Mouse (Mus musculus) liver, embryonic 16.5 days (tissue): ENCODE measurements around the gene Naa25. TPM values are rescaled to one million over a fixed set of nuclear protein-coding genes. Genes with fewer than 3 reads are reported as not detected.

ENCODE experiments used
- ATAC-seq: fragments of 200-750 bp; cut with Nextera tagmentation; 2 replicates; pipeline ENCODE4 v1.8.0; 2017; ENCODE audit warnings: low read depth, mild to moderate bottlenecking, moderate number of reproducible peaks, moderate library complexity
- H3K27ac ChIP-seq: fragments of 300-500 bp; sonication (generic); 2 replicates; pipeline ENCODE4 v1.5.1; 2014; ENCODE audit warnings: mild to moderate bottlenecking, low read length
- H3K27me3 ChIP-seq: fragments of 300-500 bp; sonication (generic); 2 replicates; pipeline ENCODE4 v1.6.1; 2014; ENCODE audit warnings: low read depth, low read length, mixed read lengths; ENCODE audit not compliant: control insufficient read depth, insufficient read depth
- H3K36me3 ChIP-seq: fragments of 300-500 bp; sonication (generic); 2 replicates; pipeline ENCODE4 v1.6.1; 2014; ENCODE audit warnings: mild to moderate bottlenecking; ENCODE audit not compliant: control insufficient read depth, insufficient read depth
- H3K4me1 ChIP-seq: fragments of 300-500 bp; sonication (generic); 2 replicates; pipeline ENCODE4 v1.6.1; 2014; ENCODE audit warnings: low read depth, low read length, mixed read lengths; ENCODE audit not compliant: control insufficient read depth
- H3K4me2 ChIP-seq: fragments of 300-500 bp; sonication (generic); 2 replicates; pipeline ENCODE4 v1.6.1; 2014; ENCODE audit warnings: low read depth, low read length, mixed read lengths
- H3K4me3 ChIP-seq: fragments of 300-500 bp; sonication (generic); 2 replicates; pipeline ENCODE4 v1.5.1; 2014; ENCODE audit warnings: low read depth, mild to moderate bottlenecking, low read length
- H3K9ac ChIP-seq: fragments of 300-500 bp; sonication (generic); 2 replicates; pipeline ENCODE4 v1.6.1; 2014; ENCODE audit warnings: low read depth, low read length
- H3K9me3 ChIP-seq: fragments of 300-500 bp; sonication (generic); replicated peaks from 2 replicates; pipeline ENCODE4 v1.6.1; 2016; ENCODE audit warnings: low read length; ENCODE audit not compliant: control insufficient read depth
- WGBS: fragments of 180-500 bp; shearing (Covaris S2); extraction: QIAGEN DNeasy Blood & Tissue Kit; methylation state at CpG from one replicate; pipeline ENCODE4 v1.1.7; 2014; ENCODE audit not compliant: insufficient replicate concordance; 5-methylcytosine and 5-hydroxymethylcytosine counted together
- polyA plus RNA-seq: library from polyadenylated mRNA; unstranded; fragments of >200 nt; fragmentation: Nextera tagmentation; extraction: Ambion mirVana; gene quantifications from 2 replicates; pipeline ENCODE4 v1.2.1, GENCODE M21; 2015

Naa25 gene
- polyA plus RNA-seq, 1 experiment from 2014 or later: 16.8 TPM

GRCm38 (mm10) chr5:121453743-121454502, 56.2 kb downstream of the Naa25 start:
- H3K4me1 ChIP-seq: peaks cover 34% of the 10 kb centered on the region
- WGBS: 84% methylated on average over 13 of the region's 13 CpGs
- H3K4me3 ChIP-seq: no peak overlapping the region
- 0 out of 2 replicates have a peak overlapping the region, but pooled peaks have one; percentile 17 for H3K9ac ChIP-seq
- no peak overlapping the region for H3K4me2 ChIP-seq
- H3K27me3 ChIP-seq: no peaks in the 10 kb centered on the region
- H3K27ac ChIP-seq: no peak overlapping the region
- no peaks in the 10 kb centered on the region for H3K9me3 ChIP-seq
- no peak for ATAC-seq
- no peaks in the 10 kb centered on the region for H3K36me3 ChIP-seq

- no peak overlapping the region for H3K4me2 ChIP-seq
- H3K27ac ChIP-seq: no peak overlapping the region
- WGBS: 86% methylated on average over 3 of the region's 3 CpGs
- H3K36me3 ChIP-seq: no peaks in the 10 kb centered on the region
- ATAC-seq: no peak
- H3K4me1 ChIP-seq: peaks cover 34% of the 10 kb centered on the region
- H3K4me3 ChIP-seq: no peak overlapping the region
- H3K27me3 ChIP-seq: no peaks in the 10 kb centered on the region
- no peak overlapping the region for H3K9ac ChIP-seq
- no peaks in the 10 kb centered on the region for H3K9me3 ChIP-seq
Observed at GRCm38 (mm10) chr5:121454503-121454782, 56.7 kb downstream of the Naa25 start.

- no peak for ATAC-seq
- Histone ChIP-seq H3K4me3 (no peak overlapping the region), H3K27me3 (no peaks in the 10 kb centered on the region), H3K9ac (no peak overlapping the region), H3K27ac (no peak overlapping the region; the same call in 1 of the 2 replicates), H3K4me1 (peaks cover 29% of the 10 kb centered on the region), H3K4me2 (no peak overlapping the region), H3K36me3 (no peaks in the 10 kb centered on the region), H3K9me3 (no peaks in the 10 kb centered on the region)
- 51% methylated on average over 9 of the region's 9 CpGs for WGBS
Observed at GRCm38 (mm10) chr5:121455510-121456265, 58.0 kb downstream of the Naa25 start.

GRCm38 (mm10) chr5:121461339-121462170, 63.8 kb downstream of the Naa25 start:
- no peaks in the 10 kb centered on the region for H3K9me3 ChIP-seq
- ATAC-seq: peak; percentile 72
- peaks cover 15% of the 10 kb centered on the region for H3K4me1 ChIP-seq
- peak overlapping the region; percentile 4; the same call in 1 of the 2 replicates for H3K4me2 ChIP-seq
- no peak overlapping the region for H3K9ac ChIP-seq
- 34% methylated on average over 4 of the region's 4 CpGs for WGBS
- H3K27me3 ChIP-seq: no peaks in the 10 kb centered on the region
- no peak overlapping the region for H3K4me3 ChIP-seq
- no peaks in the 10 kb centered on the region for H3K36me3 ChIP-seq
- peak overlapping the region; percentile 54; the same call in 1 of the 2 replicates for H3K27ac ChIP-seq

- peak overlapping the region; percentile 54; the same call in 1 of the 2 replicates for H3K27ac ChIP-seq
- no peak for ATAC-seq
- no peak overlapping the region for H3K9ac ChIP-seq
- H3K4me3 ChIP-seq: no peak overlapping the region
- H3K9me3 ChIP-seq: no peaks in the 10 kb centered on the region
- H3K27me3 ChIP-seq: no peaks in the 10 kb centered on the region
- WGBS: 10% methylated on average over 1 of the region's 1 CpGs
- peak overlapping the region; percentile 4; the same call in 1 of the 2 replicates for H3K4me2 ChIP-seq
- peaks cover 15% of the 10 kb centered on the region for H3K4me1 ChIP-seq
- H3K36me3 ChIP-seq: no peaks in the 10 kb centered on the region
Observed at GRCm38 (mm10) chr5:121462171-121462502, 64.4 kb downstream of the Naa25 start.

GRCm38 (mm10) chr5:121462967-121463366, 65.2 kb downstream of the Naa25 start:
- H3K27ac ChIP-seq: no peak overlapping the region
- H3K27me3 ChIP-seq: no peaks in the 10 kb centered on the region
- H3K9ac ChIP-seq: no peak overlapping the region
- H3K4me2 ChIP-seq: no peak overlapping the region
- H3K4me1 ChIP-seq: peaks cover 15% of the 10 kb centered on the region
- WGBS: 75% methylated on average over 5 of the region's 5 CpGs
- ATAC-seq: no peak
- no peaks in the 10 kb centered on the region for H3K9me3 ChIP-seq
- no peak overlapping the region for H3K4me3 ChIP-seq
- no peaks in the 10 kb centered on the region for H3K36me3 ChIP-seq

- Histone ChIP-seq H3K36me3 (no peaks in the 10 kb centered on the region), H3K9ac (no peak overlapping the region), H3K4me2 (no peak overlapping the region), H3K4me1 (peaks cover 15% of the 10 kb centered on the region), H3K4me3 (no peak overlapping the region), H3K27me3 (no peaks in the 10 kb centered on the region), H3K9me3 (no peaks in the 10 kb centered on the region), H3K27ac (no peak overlapping the region)
- no peak for ATAC-seq
- WGBS: 66% methylated on average over 5 of the region's 5 CpGs
Observed at GRCm38 (mm10) chr5:121463601-121464250, 66.0 kb downstream of the Naa25 start.

GRCm38 (mm10) chr5:121469566-121469965, 71.8 kb downstream of the Naa25 start:
- H3K4me3 ChIP-seq: no peak overlapping the region
- H3K36me3 ChIP-seq: no peaks in the 10 kb centered on the region
- H3K9ac ChIP-seq: no peak overlapping the region
- 24% methylated on average over 3 of the region's 3 CpGs for WGBS
- no peak overlapping the region for H3K4me2 ChIP-seq
- no peak overlapping the region for H3K27ac ChIP-seq
- H3K9me3 ChIP-seq: no peaks in the 10 kb centered on the region
- ATAC-seq: no peak
- no peaks in the 10 kb centered on the region for H3K27me3 ChIP-seq
- H3K4me1 ChIP-seq: peaks cover 20% of the 10 kb centered on the region
